Comparison of ENCODE assay signal across 19 mouse cellular contexts in the genomic region with DNA sequence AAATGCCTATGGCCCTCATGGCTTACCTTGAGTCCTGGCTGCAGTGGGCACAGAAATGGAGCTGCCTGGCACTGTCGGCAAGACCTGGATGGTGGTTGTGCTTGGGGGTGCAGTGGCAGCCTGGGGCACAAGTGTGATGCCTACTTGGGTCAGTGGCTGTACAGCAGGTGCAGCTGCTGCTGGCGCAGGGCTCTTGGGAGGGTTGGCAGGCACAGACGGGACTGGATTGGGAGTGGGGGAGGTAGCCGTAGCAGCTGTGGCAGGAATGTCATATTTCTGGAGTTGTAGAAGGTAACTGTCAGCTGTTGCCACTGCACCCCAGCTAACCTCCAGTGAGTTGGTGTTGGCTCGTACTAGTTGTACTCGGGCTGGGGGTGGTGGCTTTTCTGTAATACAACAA. TPM values are rescaled to one million over a fixed set of nuclear protein-coding genes. Genes with fewer than 3 reads are reported as not detected.
DNase-seq lines count a peak whose midpoint lies in the region.
"Had no signal": no experiment of that assay in that cellular context is flagged by ENCODE, and none has a peak within 500 bp of the region (broad histone marks: within the 10 kb centered on the region; RNA-seq: fewer than 3 reads in every experiment).

No protein-coding gene starts in this region.

- peak; percentile 30 for DNase-seq in gastrocnemius, adult 18-20 months (ENCODE audit: low spot score)
- DNase-seq in gastrocnemius, postnatal 36 days, result no peak
- DNase-seq in gastrocnemius, postnatal 10 days, result peak; percentile 29
- peak; percentile 71 for DNase-seq in gastrocnemius, postnatal 25 days
- no peak for DNase-seq in adrenal gland, adult (ENCODE audit: inconsistent age in 2 of 2, low spot score in 1 of 2)
- no peak for DNase-seq in spleen, postnatal 14 days (ENCODE audit: low spot score in 2 of 2)
- DNase-seq: adrenal gland, adult 2 months; adrenal gland, postnatal 14 days; B cell, adult 2 months; cerebellum, adult 11 months; cerebellum, adult 2 months; cerebellum, postnatal 10 days; cerebellum, postnatal 36 days; embryo, embryonic 11 days; forebrain, postnatal 0 days; heart, adult 18-20 months; heart, postnatal 10 days; heart, postnatal 36 days; kidney, adult 18-20 months had no signal

- intact Hi-C loops in gastrocnemius, postnatal 36 days (cut with DNase I), result no loop called here

RNA-seq across cellular contexts. Expression of a gene that starts 11.2 kb away (rescaled TPM):
- 10 to 100 TPM; 30.2 to 31.9 TPM for total RNA-seq in gastrocnemius, adult 18-20 months (2021)
- 10 to 100 TPM; 30.2 to 32.1 TPM for total RNA-seq in gastrocnemius, postnatal 36 days (2021)
- total RNA-seq in gastrocnemius, postnatal 10 days (2021), result 10 to 100 TPM; 52.5 to 55.6 TPM
- 10 to 100 TPM; 26.0 to 35.7 TPM for total RNA-seq in gastrocnemius, postnatal 25 days (2021)

RNA-seq across cellular contexts. Expression of a gene that starts 24.3 kb away (rescaled TPM):
- total RNA-seq in gastrocnemius, adult 18-20 months (2021), result 1 to 10 TPM; 1.6 to 2.0 TPM
- 1 to 10 TPM; 1.8 to 2.5 TPM for total RNA-seq in gastrocnemius, postnatal 36 days (2021)
- total RNA-seq in gastrocnemius, postnatal 10 days (2021), result 1 to 10 TPM; 4.6 to 5.3 TPM
- total RNA-seq in gastrocnemius, postnatal 25 days (2021), result 1 to 10 TPM; 1.7 to 2.5 TPM

RNA-seq across cellular contexts. Expression of a gene that starts 33.2 kb away (rescaled TPM):
- 10 to 100 TPM; 50.2 to 56.5 TPM for total RNA-seq in gastrocnemius, adult 18-20 months (2021)
- total RNA-seq in gastrocnemius, postnatal 36 days (2021), result 10 to 100 TPM; 52.9 to 57.1 TPM
- total RNA-seq in gastrocnemius, postnatal 10 days (2021), result 10 to 100 TPM; 68.7 to 73.5 TPM
- 10 to 100 TPM; 59.1 to 60.5 TPM for total RNA-seq in gastrocnemius, postnatal 25 days (2021)

RNA-seq across cellular contexts. Expression of a gene that starts 33.3 kb away (rescaled TPM):
- under 1 TPM; 0.33 to 0.43 TPM for total RNA-seq in gastrocnemius, adult 18-20 months (2021)
- total RNA-seq in gastrocnemius, postnatal 36 days (2021), result 1 to 10 TPM in 1 of 2 experiments, under 1 TPM in 1; 0.67 to 1.0 TPM
- 1 to 10 TPM in 1 of 2 experiments, under 1 TPM in 1; 0.85 to 2.0 TPM for total RNA-seq in gastrocnemius, postnatal 10 days (2021)
- 1 to 10 TPM in 1 of 2 experiments, under 1 TPM in 1; 0.41 to 1.6 TPM for total RNA-seq in gastrocnemius, postnatal 25 days (2021)

RNA-seq across cellular contexts. Expression of a gene that starts 59.1 kb away (rescaled TPM):
- total RNA-seq in gastrocnemius, adult 18-20 months (2021), result 1 to 10 TPM; 1.5 to 2.7 TPM
- 1 to 10 TPM; 1.8 to 2.3 TPM for total RNA-seq in gastrocnemius, postnatal 36 days (2021)
- 1 to 10 TPM; 1.9 to 2.9 TPM for total RNA-seq in gastrocnemius, postnatal 10 days (2021)
- 1 to 10 TPM; 1.2 to 2.3 TPM for total RNA-seq in gastrocnemius, postnatal 25 days (2021)

Comparison
In these comparisons a context has a peak if more than half of its experiments do, and no peak if none do; other contexts are left out.
1. DNase-seq: peak in gastrocnemius, adult 18-20 months (single experiment), gastrocnemius, postnatal 10 days (single experiment) and gastrocnemius, postnatal 25 days (single experiment); none in gastrocnemius, postnatal 36 days (0 of 2), adrenal gland, adult (0 of 2) and spleen, postnatal 14 days (0 of 2).